Mouse (Mus musculus) lung, postnatal 0 days (tissue): Measurements from ENCODE around the gene Cntrl. TPM values are rescaled to one million over a fixed set of nuclear protein-coding genes. Genes with fewer than 3 reads are reported as not detected.

ENCODE experiments used
- ATAC-seq: fragments of 200-750 bp; cut with Nextera tagmentation; 2 replicates; pipeline ENCODE4 v1.8.0; 2017; ENCODE audit warnings: moderate library complexity
- DNase-seq: peaks from one replicate; pipeline ENCODE4 v3.0.0-alpha.2; 2016; ENCODE audit warnings: low spot score
- H3K27ac ChIP-seq: fragments of 300-500 bp; sonication (generic); 2 replicates; pipeline ENCODE4 v1.5.1; 2014; ENCODE audit warnings: antibody characterized with exemption, mild to moderate bottlenecking, low read length, mixed read lengths
- H3K27me3 ChIP-seq: fragments of 300-500 bp; sonication (generic); replicated peaks from 2 replicates; pipeline ENCODE4 v1.6.1; 2014; ENCODE audit warnings: low read length, mixed read lengths; ENCODE audit not compliant: insufficient read depth
- H3K36me3 ChIP-seq: fragments of 300-500 bp; sonication (generic); 2 replicates; pipeline ENCODE4 v1.6.1; 2014; ENCODE audit warnings: low read length, mixed read lengths; ENCODE audit not compliant: insufficient read depth
- H3K4me1 ChIP-seq: fragments of 300-500 bp; sonication (generic); 2 replicates; pipeline ENCODE4 v1.6.1; 2014; ENCODE audit warnings: antibody characterized with exemption, low read depth, low read length, mixed read lengths; ENCODE audit not compliant: insufficient read depth
- H3K4me2 ChIP-seq: fragments of 300-500 bp; sonication (generic); replicated peaks from 2 replicates; pipeline ENCODE4 v1.6.1; 2014; ENCODE audit warnings: low read depth, mild to moderate bottlenecking, low read length, moderate library complexity, mixed read lengths
- H3K4me3 ChIP-seq: fragments of 300-500 bp; sonication (generic); 2 replicates; pipeline ENCODE4 v1.5.1; 2014; ENCODE audit warnings: low read depth, low read length
- H3K9ac ChIP-seq: fragments of 300-500 bp; sonication (generic); replicated peaks from 2 replicates; pipeline ENCODE4 v1.6.1; 2014; ENCODE audit warnings: low read depth, mild to moderate bottlenecking
- H3K9me3 ChIP-seq: fragments of 300-500 bp; sonication (generic); 2 replicates; pipeline ENCODE4 v1.6.1; 2016; ENCODE audit warnings: low read length, mixed read lengths
- CTCF ChIP-seq: IDR thresholded peaks from 2 replicates; pipeline ENCODE4 v1.5.1; 2016; ENCODE audit warnings: antibody characterized with exemption, mild to moderate bottlenecking
- EP300 ChIP-seq: IDR thresholded peaks from 2 replicates; pipeline ENCODE4 v1.6.1; 2016; ENCODE audit warnings: antibody characterized with exemption, mild to moderate bottlenecking, control low read depth
- WGBS: fragments of 180-500 bp; shearing (Covaris S2); extraction: QIAGEN DNeasy Blood & Tissue Kit; methylation state at CpG from one replicate; pipeline ENCODE4 v1.1.7; 2014; 5-methylcytosine and 5-hydroxymethylcytosine counted together
- polyA plus RNA-seq: library from polyadenylated mRNA; unstranded; fragments of >200 nt; fragmentation: Nextera tagmentation; extraction: Ambion mirVana; gene quantifications from 2 replicates; pipeline ENCODE4 v1.2.1, GENCODE M21; 2015

Gene Cntrl
- polyA plus RNA-seq, 1 experiment from 2014 or later: 21.3 TPM

DNA sequence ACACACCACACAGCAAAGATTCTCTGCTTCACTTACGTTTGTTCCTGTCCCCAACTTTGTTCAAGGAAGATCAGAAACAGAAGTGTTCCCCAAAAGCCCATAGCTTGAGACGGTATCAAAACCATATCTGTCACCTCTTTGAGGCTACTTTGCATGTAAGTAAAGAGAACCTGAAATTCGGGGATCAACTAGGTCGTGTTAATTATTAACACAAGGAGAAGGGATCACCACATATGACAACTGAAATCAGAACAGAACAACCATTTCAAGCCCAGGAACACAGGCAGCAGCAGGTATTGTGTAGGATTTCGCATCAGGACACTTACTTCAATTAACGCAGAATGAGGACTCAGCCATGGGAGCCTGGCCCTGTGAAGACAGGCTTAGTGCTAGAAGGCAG is 8.8 kb upstream of the Cntrl start:
- ATAC-seq (no peak), DNase-seq (no peak)
- no peak overlapping the region for H3K9ac ChIP-seq
- H3K4me2 ChIP-seq: no peak overlapping the region
- no peaks in the 10 kb centered on the region for H3K36me3 ChIP-seq
- H3K4me1 ChIP-seq: no peaks in the 10 kb centered on the region
- no peak overlapping the region for H3K4me3 ChIP-seq
- TF ChIP-seq EP300 (no peak), CTCF (no peak)
- 69% methylated on average over 6 of the region's 6 CpGs for WGBS
- H3K9me3 ChIP-seq: no peaks in the 10 kb centered on the region
- H3K27ac ChIP-seq: no peak overlapping the region
- H3K27me3 ChIP-seq: no peaks in the 10 kb centered on the region

DNA sequence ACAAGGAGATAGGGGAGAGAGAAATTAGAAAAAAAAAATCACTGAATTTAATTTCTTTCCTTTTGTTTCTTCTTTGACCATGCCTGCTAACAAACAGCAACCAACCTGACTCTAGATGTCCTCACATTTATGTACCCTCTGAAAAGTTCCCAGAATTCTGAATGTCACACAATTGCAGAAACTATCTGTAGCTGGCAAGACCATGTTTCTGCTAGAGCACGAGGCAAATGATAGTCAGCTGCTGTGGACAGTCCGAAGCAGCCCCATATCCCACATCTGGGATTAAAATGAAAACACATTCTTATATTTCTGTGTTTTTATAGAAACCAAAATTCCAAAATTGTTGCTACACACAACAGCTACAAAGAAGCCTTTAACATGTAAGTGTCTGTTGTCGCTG is 7.8 kb upstream of the Cntrl start, which contains the start of gene AI182371:
AI182371 (minus strand) TSS at position 101 of the 400 bp plus-strand sequence.
- WGBS: 98% methylated on average over 3 of the region's 3 CpGs
- no peaks in the 10 kb centered on the region for H3K36me3 ChIP-seq
- TF ChIP-seq EP300 (no peak), CTCF (no peak)
- H3K4me2 ChIP-seq: no peak within 1 kb of the TSS
- no peak within 1 kb of the TSS for H3K9ac ChIP-seq
- DNase-seq (no peak), ATAC-seq (no peak)
- H3K9me3 ChIP-seq: no peaks in the 10 kb centered on the region
- no peaks in the 10 kb centered on the region for H3K4me1 ChIP-seq
- H3K4me3 ChIP-seq: no peak within 1 kb of the TSS
- no peak within 1 kb of the TSS for H3K27ac ChIP-seq
- H3K27me3 ChIP-seq: no peaks in the 10 kb centered on the region

DNA sequence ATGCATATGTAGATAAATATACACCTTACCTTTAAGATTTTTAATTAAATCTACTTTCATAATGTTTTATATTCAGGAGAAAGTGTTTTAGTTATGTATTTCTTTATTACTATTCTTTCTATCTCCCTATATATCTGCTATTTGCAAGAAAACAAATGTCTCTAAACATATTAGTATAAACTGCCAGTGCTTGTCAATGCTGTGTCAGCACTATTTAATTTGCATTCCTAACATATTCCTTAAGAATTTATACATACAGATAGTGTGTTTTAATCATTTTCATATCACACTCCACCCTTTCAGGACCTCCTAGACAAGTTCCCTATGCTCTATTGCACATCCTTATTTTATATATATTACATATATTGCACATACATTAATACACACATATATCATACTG is 6.5 kb upstream of the Cntrl start:
- no peak overlapping the region for H3K4me3 ChIP-seq
- no peaks in the 10 kb centered on the region for H3K27me3 ChIP-seq
- H3K4me2 ChIP-seq: no peak overlapping the region
- no peak overlapping the region for H3K9ac ChIP-seq
- no peaks in the 10 kb centered on the region for H3K36me3 ChIP-seq
- TF ChIP-seq CTCF: no peak
- no peak for TF ChIP-seq EP300
- no peak overlapping the region for H3K27ac ChIP-seq
- ATAC-seq: no peak
- no peak for DNase-seq
- no peaks in the 10 kb centered on the region for H3K4me1 ChIP-seq
- H3K9me3 ChIP-seq: no peaks in the 10 kb centered on the region

DNA sequence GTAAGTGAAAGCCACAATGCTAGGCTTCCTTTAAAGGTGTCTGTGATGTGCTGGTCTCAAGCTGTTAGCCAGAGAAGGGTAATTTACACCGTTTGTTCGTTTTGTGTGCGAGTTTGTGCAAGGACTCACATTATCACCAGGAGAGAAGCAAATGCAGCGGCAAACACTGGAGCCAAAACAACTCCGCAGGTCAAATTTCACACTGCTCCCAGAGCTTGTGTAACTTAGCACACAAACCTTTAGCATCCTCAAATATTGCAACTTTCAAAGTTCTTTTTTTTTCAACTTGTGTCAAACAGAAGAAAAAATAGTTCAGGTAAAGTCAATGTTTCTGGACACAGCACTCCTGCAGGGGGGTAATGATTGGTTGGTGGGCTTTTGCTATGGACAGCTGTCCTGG is 5.7 kb upstream of the Cntrl start:
- Histone ChIP-seq H3K9me3 (no peaks in the 10 kb centered on the region), H3K9ac (no peak overlapping the region), H3K27ac (no peak overlapping the region), H3K4me2 (no peak overlapping the region), H3K36me3 (no peaks in the 10 kb centered on the region), H3K27me3 (no peaks in the 10 kb centered on the region), H3K4me1 (no peaks in the 10 kb centered on the region), H3K4me3 (no peak overlapping the region)
- 35% methylated on average over 5 of the region's 5 CpGs for WGBS
- ATAC-seq (no peak), DNase-seq (no peak)
- no peak for TF ChIP-seq CTCF
- no peak for TF ChIP-seq EP300

DNA sequence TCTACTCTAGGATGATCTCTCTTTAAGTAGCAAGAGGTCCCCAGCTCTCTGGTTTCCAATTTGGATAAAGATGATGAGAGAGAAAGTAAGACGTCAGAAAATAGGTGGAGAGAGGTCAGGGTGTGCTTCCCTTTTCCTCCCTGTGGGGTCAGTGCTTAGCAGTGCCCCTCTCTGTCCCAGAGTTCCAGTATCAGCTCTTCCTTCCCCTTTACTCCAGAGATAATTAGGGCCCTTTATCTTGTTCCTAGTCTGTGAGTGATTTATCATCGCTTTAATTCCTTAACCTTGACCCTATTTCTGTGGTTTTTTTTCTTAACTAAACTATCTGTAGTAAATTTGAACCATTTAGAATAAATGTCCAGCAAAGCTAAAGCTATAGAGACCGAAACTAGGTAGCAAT is 4.4 kb upstream of the Cntrl start:
- H3K36me3 ChIP-seq: no peaks in the 10 kb centered on the region
- no peak for DNase-seq
- TF ChIP-seq CTCF (no peak), EP300 (no peak)
- H3K9me3 ChIP-seq: no peaks in the 10 kb centered on the region
- no peak overlapping the region for H3K4me2 ChIP-seq
- ATAC-seq: no peak
- no peak overlapping the region for H3K4me3 ChIP-seq
- WGBS: 43% methylated on average over 3 of the region's 3 CpGs
- no peak overlapping the region for H3K9ac ChIP-seq
- no peaks in the 10 kb centered on the region for H3K4me1 ChIP-seq
- no peak overlapping the region for H3K27ac ChIP-seq
- H3K27me3 ChIP-seq: no peaks in the 10 kb centered on the region

DNA sequence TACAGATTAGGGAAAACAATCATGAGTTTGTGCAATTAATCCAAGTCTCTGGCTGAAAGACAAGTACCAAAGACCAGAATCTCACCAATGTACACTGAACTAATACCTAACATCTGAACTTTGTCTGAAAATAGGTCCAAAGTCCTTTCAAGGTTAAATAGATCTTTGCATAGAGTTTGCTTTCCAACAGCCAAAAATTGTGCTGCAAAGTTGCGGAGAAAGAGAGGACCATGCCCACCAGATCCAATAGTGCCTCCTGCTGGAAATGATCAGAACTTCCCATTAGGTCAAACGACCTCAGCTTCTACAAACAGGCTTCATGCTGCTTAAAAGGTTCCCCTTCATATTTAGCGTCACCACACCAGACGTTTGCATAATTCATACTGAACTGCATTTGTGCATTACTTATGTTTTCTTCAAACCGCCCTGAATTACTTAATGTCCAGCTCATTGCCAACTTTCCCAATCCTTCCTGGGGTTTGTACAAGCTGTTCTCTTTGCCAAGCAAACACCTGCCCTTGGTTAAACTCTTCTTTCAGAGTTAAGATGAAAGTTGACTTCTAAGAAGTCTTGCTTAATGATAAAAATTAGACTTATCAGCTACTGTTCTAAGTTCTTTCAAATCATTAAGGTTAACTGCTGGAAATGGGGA is 1.2 kb upstream of the Cntrl start:
- no peaks in the 10 kb centered on the region for H3K4me1 ChIP-seq
- H3K27ac ChIP-seq: no peak overlapping the region
- H3K4me2 ChIP-seq: no peak overlapping the region
- TF ChIP-seq EP300: peak; percentile 92
- TF ChIP-seq CTCF: peak; percentile 83
- peak; percentile 41 for ATAC-seq
- H3K27me3 ChIP-seq: no peaks in the 10 kb centered on the region
- no peak overlapping the region for H3K4me3 ChIP-seq
- WGBS: 40% methylated on average over 5 of the region's 5 CpGs
- H3K9ac ChIP-seq: no peak overlapping the region
- H3K9me3 ChIP-seq: no peaks in the 10 kb centered on the region
- DNase-seq: peak; percentile 91
- H3K36me3 ChIP-seq: no peaks in the 10 kb centered on the region

DNA sequence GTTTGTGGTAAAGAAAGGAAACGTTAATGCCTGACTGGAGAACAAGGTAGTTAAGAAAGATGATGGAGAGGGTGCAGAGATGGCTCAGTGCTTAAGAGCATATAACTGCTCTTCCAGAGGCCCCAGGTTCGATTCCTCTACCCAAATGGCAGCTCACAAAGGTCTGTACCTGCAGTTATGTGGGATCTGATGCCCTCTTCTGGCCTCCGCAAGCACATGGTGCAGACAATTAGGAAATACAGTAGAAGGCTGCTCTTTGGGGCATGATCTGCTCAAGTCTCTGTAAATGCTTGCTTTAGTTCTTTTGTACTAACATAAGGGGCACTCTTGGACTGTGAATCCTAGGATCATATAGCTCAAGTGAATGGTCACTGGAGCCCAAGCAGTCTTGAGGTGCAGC is 580 bp upstream of the Cntrl start:
- DNase-seq: peak; percentile 78

More for the DNA sequence above, 580 bp upstream of the Cntrl start:
- H3K4me2 ChIP-seq: peak overlapping the region; percentile 69
- H3K9me3 ChIP-seq: no peaks in the 10 kb centered on the region
- H3K9ac ChIP-seq: 0 out of 2 replicates have a peak overlapping the region, but pooled peaks have one; percentile 86
- no peaks in the 10 kb centered on the region for H3K27me3 ChIP-seq
- H3K27ac ChIP-seq: peak overlapping the region; percentile 97
- peak; percentile 70 for TF ChIP-seq CTCF
- TF ChIP-seq EP300: no peak
- 16% methylated on average over 3 of the region's 3 CpGs for WGBS
- H3K4me3 ChIP-seq: peak overlapping the region; percentile 79
- no peaks in the 10 kb centered on the region for H3K4me1 ChIP-seq
- H3K36me3 ChIP-seq: no peaks in the 10 kb centered on the region
- ATAC-seq: peak; percentile 54
